Mouse (Mus musculus): ENCODE measurements around the gene Scd2.

DNA sequence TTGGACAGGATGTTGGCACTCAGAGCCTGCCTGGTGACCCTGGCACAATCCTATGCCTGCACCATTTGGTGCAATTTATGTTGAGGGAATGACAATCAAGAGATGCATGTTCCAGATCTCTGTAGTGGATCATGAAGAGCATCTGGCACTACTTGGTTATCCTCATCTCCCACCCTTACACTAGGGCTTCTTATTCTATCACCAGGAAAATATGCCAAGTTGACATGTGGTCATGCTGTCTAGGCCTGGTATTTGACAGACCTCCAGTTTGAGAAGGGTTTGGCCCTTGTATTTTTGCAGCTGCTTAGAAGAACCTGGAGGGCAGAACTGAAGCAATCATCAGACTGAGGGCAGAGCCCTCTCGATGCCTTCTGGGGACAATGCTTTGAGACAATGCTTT, 18.1 kb upstream of the Scd2 start:
- TF ChIP-seq ZC3H11A (IDR thresholded peaks at IDR 0.05; ENCODE audit: low read depth, low read length) (no peak), CTCF (IDR thresholded peaks at IDR 0.05 in 2 of 3, conservative IDR thresholded peaks at IDR 0.05 in 1 of 3; ENCODE audit: control insufficient read depth in 1 of 3, insufficient read depth in 1 of 3, low read depth in 2 of 3, low read length in 3 of 3, poor library complexity in 1 of 3, severe bottlenecking in 1 of 3) (no peak)

Measured in MEL (cell line).